Mouse (Mus musculus): ENCODE data around the gene Olfr93. TPM values are rescaled to one million over a fixed set of nuclear protein-coding genes. Genes with fewer than 3 reads are reported as not detected.

Gene Olfr93
- polyA plus RNA-seq, 1 experiment from 2014 or later, result not detected

- WGBS, result 91% methylated on average over 1 of the region's 1 CpGs
- no peak within 1 kb of the TSS for H3K9ac ChIP-seq
These were observed 63.1 kb downstream of the Olfr93 start, which contains the start of gene Olfr91 for GRCm38 (mm10) chr17:37098178-37098577. Gene Olfr91 (minus strand): TSS chr17:37098278.

DNA sequence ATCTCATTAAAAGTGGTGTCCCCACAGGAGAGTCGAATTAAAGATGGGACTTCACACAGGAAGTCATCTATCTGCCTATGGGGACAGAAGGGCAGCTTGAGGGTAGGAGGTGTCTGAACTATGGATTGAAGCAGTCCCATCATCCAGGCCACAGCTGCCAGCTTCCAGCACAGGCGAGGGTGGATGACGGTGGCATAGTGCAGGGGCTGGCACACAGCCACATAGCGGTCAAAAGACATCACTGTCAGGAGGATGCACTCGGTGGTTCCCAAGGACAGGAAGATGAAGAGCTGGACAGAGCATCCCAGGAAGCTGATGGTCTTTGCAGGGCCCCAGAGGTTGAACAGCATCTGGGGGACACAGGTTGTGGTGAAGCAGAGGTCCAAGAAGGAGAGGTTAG is 68.0 kb downstream of the Olfr93 start:
- H3K4me3 ChIP-seq, result no peak overlapping the region
- no peaks in the 10 kb centered on the region for H3K36me3 ChIP-seq (replicated peaks)
- no peaks in the 10 kb centered on the region for H3K4me1 ChIP-seq
- ATAC-seq (replicated peaks), result no peak
- H3K9ac ChIP-seq, result no peak overlapping the region
- H3K27ac ChIP-seq, result no peak overlapping the region
- no peaks in the 10 kb centered on the region for H3K9me3 ChIP-seq
- 79% methylated on average over 5 of the region's 5 CpGs for WGBS
- no peak overlapping the region for H3K4me2 ChIP-seq
- no peaks in the 10 kb centered on the region for H3K27me3 ChIP-seq (replicated peaks)

More at GRCm38 (mm10) chr17:37098178-37098577, 63.1 kb downstream of the Olfr93 start, which contains the start of gene Olfr91:
- no peak within 1 kb of the TSS for H3K4me3 ChIP-seq
- H3K4me1 ChIP-seq, result no peaks in the 10 kb centered on the region
- no peaks in the 10 kb centered on the region for H3K9me3 ChIP-seq
- no peak within 1 kb of the TSS for H3K4me2 ChIP-seq
- no peaks in the 10 kb centered on the region for H3K36me3 ChIP-seq (replicated peaks)
- H3K27me3 ChIP-seq (replicated peaks), result no peaks in the 10 kb centered on the region
- no peak for ATAC-seq (replicated peaks)
- no peak within 1 kb of the TSS for H3K27ac ChIP-seq

GRCm38 (mm10) chr17:37092198-37092597 is 69.1 kb downstream of the Olfr93 start:
- Histone ChIP-seq H3K4me3 (no peak overlapping the region), H3K36me3 (replicated peaks) (no peaks in the 10 kb centered on the region), H3K9me3 (no peaks in the 10 kb centered on the region), H3K4me1 (no peaks in the 10 kb centered on the region), H3K4me2 (no peak overlapping the region), H3K27me3 (replicated peaks) (no peaks in the 10 kb centered on the region), H3K27ac (no peak overlapping the region), H3K9ac (no peak overlapping the region)
- ATAC-seq (replicated peaks), result no peak
- 80% methylated on average over 1 of the region's 1 CpGs for WGBS

Other genes starting within 250 kb of the Olfr93 start
- 1.1 and 1.7 TPM in 2 replicates for gene Rnf39, start 218.6 kb downstream of the Olfr93 start, polyA plus RNA-seq (2015; fragmentation: Nextera tagmentation; extraction: Ambion mirVana)
- 163 and 172 TPM in 2 replicates for gene Ppp1r11, start 209.8 kb downstream of the Olfr93 start, polyA plus RNA-seq (2015; fragmentation: Nextera tagmentation; extraction: Ambion mirVana)
- gene Znrd1, start 202.9 kb downstream of the Olfr93 start, polyA plus RNA-seq (2015; fragmentation: Nextera tagmentation; extraction: Ambion mirVana), result 51.0 and 52.7 TPM in 2 replicates
- gene Znrd1as, start 202.9 kb downstream of the Olfr93 start, polyA plus RNA-seq (2015; fragmentation: Nextera tagmentation; extraction: Ambion mirVana), result 4.7 and 4.9 TPM in 2 replicates
- gene 2410137M14Rik, start 180.3 kb downstream of the Olfr93 start, polyA plus RNA-seq (2015; fragmentation: Nextera tagmentation; extraction: Ambion mirVana), result 0.40 and 0.68 TPM in 2 replicates
- gene H2-M5, start 172.0 kb downstream of the Olfr93 start, polyA plus RNA-seq (2015; fragmentation: Nextera tagmentation; extraction: Ambion mirVana), result 3.4 and 3.8 TPM in 2 replicates
- 289 and 324 TPM in 2 replicates for gene Zfp57, start 160.3 kb downstream of the Olfr93 start, polyA plus RNA-seq (2015; fragmentation: Nextera tagmentation; extraction: Ambion mirVana)
- gene Mog, start 138.1 kb downstream of the Olfr93 start, polyA plus RNA-seq (2015; fragmentation: Nextera tagmentation; extraction: Ambion mirVana), result 2.4 and 3.7 TPM in 2 replicates
- gene Gabbr1, start 115.5 kb downstream of the Olfr93 start, polyA plus RNA-seq (2015; fragmentation: Nextera tagmentation; extraction: Ambion mirVana), result 86.4 and 88.8 TPM in 2 replicates
- 0.06 TPM in 1 of 2 replicates, not detected in the other for gene Olfr90, start 73.0 kb downstream of the Olfr93 start, polyA plus RNA-seq (2015; fragmentation: Nextera tagmentation; extraction: Ambion mirVana)
- not detected in 2 replicates for gene Olfr91, start 63.2 kb downstream of the Olfr93 start, polyA plus RNA-seq (2015; fragmentation: Nextera tagmentation; extraction: Ambion mirVana)
- gene Olfr92, start 41.4 kb downstream of the Olfr93 start, polyA plus RNA-seq (2015; fragmentation: Nextera tagmentation; extraction: Ambion mirVana), result not detected in 2 replicates
- not detected in 2 replicates for gene Ubd, start 32.4 kb upstream of the Olfr93 start, polyA plus RNA-seq (2015; fragmentation: Nextera tagmentation; extraction: Ambion mirVana)
- 0.10 and 0.26 TPM in 2 replicates for gene Olfr94, start 39.5 kb upstream of the Olfr93 start, polyA plus RNA-seq (2015; fragmentation: Nextera tagmentation; extraction: Ambion mirVana)
- gene Olfr95, start 51.6 kb upstream of the Olfr93 start, polyA plus RNA-seq (2015; fragmentation: Nextera tagmentation; extraction: Ambion mirVana), result not detected in 2 replicates
- not detected in 2 replicates for gene Olfr96, start 58.7 kb upstream of the Olfr93 start, polyA plus RNA-seq (2015; fragmentation: Nextera tagmentation; extraction: Ambion mirVana)
- gene Olfr97, start 75.8 kb upstream of the Olfr93 start, polyA plus RNA-seq (2015; fragmentation: Nextera tagmentation; extraction: Ambion mirVana), result not detected in 2 replicates
- gene Olfr98, start 102.3 kb upstream of the Olfr93 start, polyA plus RNA-seq (2015; fragmentation: Nextera tagmentation; extraction: Ambion mirVana), result not detected in 2 replicates
- gene H2-M3, start 108.7 kb upstream of the Olfr93 start, polyA plus RNA-seq (2015; fragmentation: Nextera tagmentation; extraction: Ambion mirVana), result 1.3 and 1.6 TPM in 2 replicates
- gene Olfr99, start 122.0 kb upstream of the Olfr93 start, polyA plus RNA-seq (2015; fragmentation: Nextera tagmentation; extraction: Ambion mirVana), result not detected in 2 replicates
- gene Olfr101, start 142.8 kb upstream of the Olfr93 start, polyA plus RNA-seq (2015; fragmentation: Nextera tagmentation; extraction: Ambion mirVana), result not detected in 2 replicates
- not detected in 2 replicates for gene Olfr102, start 155.6 kb upstream of the Olfr93 start, polyA plus RNA-seq (2015; fragmentation: Nextera tagmentation; extraction: Ambion mirVana)
- gene Olfr103, start 178.2 kb upstream of the Olfr93 start, polyA plus RNA-seq (2015; fragmentation: Nextera tagmentation; extraction: Ambion mirVana), result not detected in 2 replicates
- gene Olfr104-ps, start 198.1 kb upstream of the Olfr93 start, polyA plus RNA-seq (2015; fragmentation: Nextera tagmentation; extraction: Ambion mirVana), result not detected in 2 replicates
- not detected in 2 replicates for gene Olfr105-ps, start 217.5 kb upstream of the Olfr93 start, polyA plus RNA-seq (2015; fragmentation: Nextera tagmentation; extraction: Ambion mirVana)
- gene Olfr106-ps, start 228.9 kb upstream of the Olfr93 start, polyA plus RNA-seq (2015; fragmentation: Nextera tagmentation; extraction: Ambion mirVana), result not detected in 2 replicates
- not detected in 2 replicates for gene Olfr107, start 237.7 kb upstream of the Olfr93 start, polyA plus RNA-seq (2015; fragmentation: Nextera tagmentation; extraction: Ambion mirVana)

Data from midbrain, embryonic 15.5 days (tissue).